In genomic region chr2:18967451-18968063, GRCm38 (mm10) we compare ENCODE assay signal across 31 mouse cellular contexts. TPM values are rescaled to one million over a fixed set of nuclear protein-coding genes. Genes with fewer than 3 reads are reported as not detected.
DNase-seq lines count a peak whose midpoint lies in the region; ATAC-seq lines count a peak whose summit lies in the region.
"Had no signal": no experiment of that assay in that cellular context is flagged by ENCODE, and none has a peak within 500 bp of the region (broad histone marks: within the 10 kb centered on the region; RNA-seq: fewer than 3 reads in every experiment).

No protein-coding gene starts in this region.

- no peak overlapping the region for H3K9ac ChIP-seq in midbrain, embryonic 11.5 days (ENCODE audit: low read length)
- H3K9ac ChIP-seq in midbrain, embryonic 15.5 days, result no peak overlapping the region
- no peak overlapping the region for H3K9ac ChIP-seq in hindbrain, embryonic 11.5 days (ENCODE audit: low read depth, low read length)
- H3K9ac ChIP-seq: embryonic facial prominence, embryonic 13.5 days; heart, embryonic 12.5 days; limb, embryonic 12.5 days; liver, embryonic 14.5 days; lung, embryonic 14.5 days; neural tube, embryonic 13.5 days; stomach, embryonic 15.5 days had no signal

- WGBS in midbrain, embryonic 11.5 days, result 94% methylated on average over 5 of the region's 5 CpGs
- 92% methylated on average over 5 of the region's 5 CpGs for WGBS in midbrain, embryonic 15.5 days
- WGBS in hindbrain, embryonic 11.5 days, result 88% methylated on average over 5 of the region's 5 CpGs

- no peak for ATAC-seq in midbrain, embryonic 11.5 days (ENCODE audit: low FRiP score)
- ATAC-seq in midbrain, embryonic 15.5 days (replicated peaks), result no peak
- ATAC-seq in activated CD4-positive, CD25-positive, alpha-beta regulatory T cell, adult 4 months, result peak; percentile 47
- ATAC-seq in hindbrain, embryonic 11.5 days (ENCODE audit: low FRiP score), result no peak
- ATAC-seq: forebrain, embryonic 16.5 days; hindbrain, postnatal 0 days had no signal

- no peaks in the 10 kb centered on the region for H3K4me1 ChIP-seq in midbrain, embryonic 11.5 days (ENCODE audit: control insufficient read depth, insufficient read depth, low read length)
- no peaks in the 10 kb centered on the region for H3K4me1 ChIP-seq in midbrain, embryonic 15.5 days
- no peaks in the 10 kb centered on the region for H3K4me1 ChIP-seq in hindbrain, embryonic 11.5 days (replicated peaks; ENCODE audit: control insufficient read depth, insufficient read depth, low read length)
- H3K4me1 ChIP-seq: hindbrain, embryonic 10.5 days; neural tube, embryonic 13.5 days; stomach, embryonic 15.5 days had no signal

- intact Hi-C loops in left cerebral cortex, postnatal 10 days (cut with DNase I), result no loop called here

- no peaks in the 10 kb centered on the region for H3K27me3 ChIP-seq in midbrain, embryonic 11.5 days (ENCODE audit: control insufficient read depth, insufficient read depth, low read length)
- H3K27me3 ChIP-seq in midbrain, embryonic 15.5 days (replicated peaks), result no peaks in the 10 kb centered on the region
- H3K27me3 ChIP-seq in hindbrain, embryonic 11.5 days (ENCODE audit: control insufficient read depth, insufficient read depth, low read length), result no peaks in the 10 kb centered on the region
- H3K27me3 ChIP-seq: embryonic facial prominence, embryonic 13.5 days; heart, embryonic 12.5 days; neural tube, embryonic 13.5 days; stomach, embryonic 15.5 days had no signal

- H3K36me3 ChIP-seq in midbrain, embryonic 11.5 days (ENCODE audit: control insufficient read depth, insufficient read depth, low read length), result no peaks in the 10 kb centered on the region
- H3K36me3 ChIP-seq in midbrain, embryonic 15.5 days (replicated peaks), result no peaks in the 10 kb centered on the region
- H3K36me3 ChIP-seq in hindbrain, embryonic 11.5 days (ENCODE audit: control insufficient read depth, insufficient read depth, low read length), result no peaks in the 10 kb centered on the region
- H3K36me3 ChIP-seq: embryonic facial prominence, embryonic 13.5 days; hindbrain, embryonic 10.5 days; limb, embryonic 12.5 days; midbrain, embryonic 10.5 days; neural tube, embryonic 13.5 days; stomach, embryonic 15.5 days had no signal

- no peaks in the 10 kb centered on the region; the same call in 1 of the 2 replicates for H3K9me3 ChIP-seq in midbrain, embryonic 11.5 days (ENCODE audit: control insufficient read depth, low read length)
- H3K9me3 ChIP-seq in midbrain, embryonic 15.5 days, result no peaks in the 10 kb centered on the region
- no peaks in the 10 kb centered on the region for H3K9me3 ChIP-seq in hindbrain, embryonic 11.5 days (ENCODE audit: control insufficient read depth, low read length)
- H3K9me3 ChIP-seq: G1E; midbrain, embryonic 10.5 days; neural tube, embryonic 13.5 days; stomach, embryonic 15.5 days had no signal

- no peak overlapping the region for H3K4me2 ChIP-seq in midbrain, embryonic 11.5 days
- H3K4me2 ChIP-seq in midbrain, embryonic 15.5 days, result no peak overlapping the region
- H3K4me2 ChIP-seq in hindbrain, embryonic 11.5 days (replicated peaks; ENCODE audit: low read depth, low read length), result no peak overlapping the region
- H3K4me2 ChIP-seq: embryonic facial prominence, embryonic 13.5 days; heart, embryonic 12.5 days; limb, embryonic 12.5 days; lung, embryonic 14.5 days; neural tube, embryonic 13.5 days; stomach, embryonic 15.5 days had no signal

- H3K27ac ChIP-seq in midbrain, embryonic 11.5 days (ENCODE audit: low read depth, low read length), result no peak overlapping the region
- no peak overlapping the region for H3K27ac ChIP-seq in midbrain, embryonic 15.5 days
- no peak overlapping the region for H3K27ac ChIP-seq in hindbrain, embryonic 11.5 days (ENCODE audit: low read depth, low read length)
- H3K27ac ChIP-seq: embryonic facial prominence, embryonic 13.5 days; gastrocnemius, adult 2 months; heart, adult 2 months; hindbrain, embryonic 10.5 days; hindbrain, postnatal 0 days; limb, embryonic 12.5 days; midbrain, embryonic 10.5 days; neural tube, embryonic 13.5 days; stomach, embryonic 15.5 days had no signal

- DNase-seq in midbrain, embryonic 11.5 days (ENCODE audit: low spot score, missing footprints), result peak; percentile 51
- DNase-seq in thymus, postnatal 0 days (ENCODE audit: low spot score), result peak; percentile 56
- DNase-seq in thymus, postnatal 4 days, result peak; percentile 62
- no peak for DNase-seq in hindbrain, embryonic 11.5 days (ENCODE audit: low spot score)
- DNase-seq in left cerebral cortex, postnatal 10 days (ENCODE audit: extremely low spot score in 1 of 2, low spot score in 2 of 2), result no peak
- DNase-seq: adrenal gland, postnatal 25 days; B cell, adult 2 months; cerebellum, adult 18-20 months; cerebellum, postnatal 10 days; gastrocnemius, adult 2 months; gastrocnemius, postnatal 36 days; heart, adult 2 months; kidney, adult 11 months; kidney, postnatal 14 days; lung, embryonic 14.5 days; lung, postnatal 14 days had no signal

- no peak overlapping the region for H3K4me3 ChIP-seq in midbrain, embryonic 11.5 days (ENCODE audit: low read depth, low read length)
- no peak overlapping the region for H3K4me3 ChIP-seq in midbrain, embryonic 15.5 days
- no peak overlapping the region for H3K4me3 ChIP-seq in hindbrain, embryonic 11.5 days (ENCODE audit: low read depth, low read length)
- H3K4me3 ChIP-seq: embryonic facial prominence, embryonic 13.5 days; gastrocnemius, adult 2 months; heart, adult 2 months; heart, embryonic 12.5 days; hindbrain, embryonic 10.5 days; limb, embryonic 12.5 days; midbrain, embryonic 10.5 days; myocyte; neural tube, embryonic 13.5 days; stomach, embryonic 15.5 days had no signal

RNA-seq across cellular contexts. Expression of gene Pip4k2a, which starts 30.4 kb away (rescaled TPM):
- 9.7 and 11.5 TPM in 2 replicates for polyA plus RNA-seq in midbrain, embryonic 11.5 days (2014; fragmentation: Nextera tagmentation; extraction: Ambion mirVana)
- polyA plus RNA-seq in midbrain, embryonic 15.5 days (2015; fragmentation: Nextera tagmentation; extraction: Ambion mirVana), result 10.5 and 10.7 TPM in 2 replicates
- 10 to 100 TPM; 17.7 to 18.7 TPM for polyA plus RNA-seq in activated CD4-positive, CD25-positive, alpha-beta regulatory T cell, adult 4 months (2017; shearing (Covaris generic))
- polyA plus RNA-seq in thymus, postnatal 0 days (2015; fragmentation: Nextera tagmentation; extraction: Ambion mirVana), result 51.2 and 53.7 TPM in 2 replicates
- 10.8 and 11.4 TPM in 2 replicates for polyA plus RNA-seq in hindbrain, embryonic 11.5 days (2014; fragmentation: Nextera tagmentation; extraction: Ambion mirVana)
- total RNA-seq in left cerebral cortex, postnatal 10 days (2021), result 10 to 100 TPM; 35.5 to 37.2 TPM

RNA-seq across cellular contexts. Expression of gene 4930426L09Rik, which starts 30.6 kb away (rescaled TPM):
- 0.29 and 0.38 TPM in 2 replicates for polyA plus RNA-seq in midbrain, embryonic 11.5 days (2014; fragmentation: Nextera tagmentation; extraction: Ambion mirVana)
- polyA plus RNA-seq in midbrain, embryonic 15.5 days (2015; fragmentation: Nextera tagmentation; extraction: Ambion mirVana), result 0.38 and 0.59 TPM in 2 replicates
- polyA plus RNA-seq in activated CD4-positive, CD25-positive, alpha-beta regulatory T cell, adult 4 months (2017; shearing (Covaris generic)), result 1 to 10 TPM in 1 of 2 experiments, not detected in 1; 1.6 TPM
- polyA plus RNA-seq in thymus, postnatal 0 days (2015; fragmentation: Nextera tagmentation; extraction: Ambion mirVana), result 1.0 and 1.4 TPM in 2 replicates
- polyA plus RNA-seq in hindbrain, embryonic 11.5 days (2014; fragmentation: Nextera tagmentation; extraction: Ambion mirVana), result 0.43 and 0.49 TPM in 2 replicates
- total RNA-seq in left cerebral cortex, postnatal 10 days (2021), result under 1 TPM; 0.45 to 0.55 TPM
- total RNA-seq: common myeloid progenitor, adult 5-6 weeks; gastrocnemius, adult 2 months; gastrocnemius, postnatal 36 days; heart, adult 2 months had no signal

Comparison
In these comparisons a context has a peak if more than half of its experiments do, and no peak if none do; other contexts are left out.
1. DNase-seq: peak in midbrain, embryonic 11.5 days (single experiment), thymus, postnatal 0 days (single experiment) and thymus, postnatal 4 days (single experiment); none in hindbrain, embryonic 11.5 days (single experiment) and left cerebral cortex, postnatal 10 days (0 of 2).